Mouse (Mus musculus) E14TG2a.4 (cell line): ENCODE results near the gene Srsf1.
A peak's percentile ranks its signal among the peaks of the same experiment; 100 is the strongest.

Experiments used
- CTCF ChIP-seq: conservative IDR thresholded peaks from 2 replicates; pipeline ENCODE4 v1.5.1; 2014; ENCODE audit warnings: low read length
- POU5F1 ChIP-seq: IDR thresholded peaks from 2 replicates; pipeline ENCODE4 v1.6.1; 2014; ENCODE audit warnings: low read length, borderline replicate concordance

- TF ChIP-seq CTCF (peak; percentile 73), POU5F1 (no peak)
These were observed 12.0 kb downstream of the Srsf1 start for GRCm38 (mm10) chr11:88059141-88059540.
